Mouse (Mus musculus) frontal cortex, adult (tissue): ENCODE measurements around the gene Ipcef1.
A peak's percentile ranks its signal among the peaks of the same experiment; 100 is the strongest.
"Not testable (repeated sequence)": the region's sequence is repeated elsewhere in the genome, so short reads cannot be mapped to it uniquely, and the experiment has no call there.

ENCODE experiments used
- ATAC-seq: cut with Nextera tagmentation; 2 replicates; pipeline ENCODE4 v1.9.2; 2017; ENCODE audit warnings: mild to moderate bottlenecking, moderate library complexity, mixed read lengths; ENCODE audit not compliant: low TSS enrichment

Gene Ipcef1

GRCm38 (mm10) chr10:7037194-7037593, 15.1 kb downstream of the Ipcef1 start:
- no peak for ATAC-seq

- ATAC-seq: no peak
Observed at GRCm38 (mm10) chr10:7035547-7035946, 16.7 kb downstream of the Ipcef1 start.

- no peak for ATAC-seq
Observed at GRCm38 (mm10) chr10:7033459-7033858, 18.8 kb downstream of the Ipcef1 start.

- no peak for ATAC-seq
Observed at GRCm38 (mm10) chr10:7025028-7025427, 27.2 kb downstream of the Ipcef1 start.

GRCm38 (mm10) chr10:7020551-7020950, 31.7 kb downstream of the Ipcef1 start:
- no peak for ATAC-seq

- no peak for ATAC-seq
Observed at GRCm38 (mm10) chr10:7019781-7020386, 32.4 kb downstream of the Ipcef1 start.

- no peak for ATAC-seq
Observed at GRCm38 (mm10) chr10:7015199-7015598, 37.1 kb downstream of the Ipcef1 start.

- ATAC-seq: no peak
Observed at GRCm38 (mm10) chr10:7010543-7010942, 41.7 kb downstream of the Ipcef1 start.

- no peak for ATAC-seq
Observed at GRCm38 (mm10) chr10:7004980-7005538, 47.2 kb downstream of the Ipcef1 start.

- not testable (repeated sequence) for ATAC-seq
Observed at GRCm38 (mm10) chr10:7003898-7004297, 48.4 kb downstream of the Ipcef1 start.

GRCm38 (mm10) chr10:6999355-6999754, 52.9 kb downstream of the Ipcef1 start:
- no peak for ATAC-seq

GRCm38 (mm10) chr10:6998576-6999250, 53.6 kb downstream of the Ipcef1 start:
- no peak for ATAC-seq

GRCm38 (mm10) chr10:6996895-6997294, 55.4 kb downstream of the Ipcef1 start:
- no peak for ATAC-seq

GRCm38 (mm10) chr10:6988555-6988954, 63.7 kb downstream of the Ipcef1 start:
- no peak for ATAC-seq

GRCm38 (mm10) chr10:6987399-6988098, 64.7 kb downstream of the Ipcef1 start:
- ATAC-seq: no peak

- ATAC-seq: no peak
Observed at GRCm38 (mm10) chr10:6986246-6986645, 66.0 kb downstream of the Ipcef1 start.

GRCm38 (mm10) chr10:6983431-6983830, 68.8 kb downstream of the Ipcef1 start:
- no peak for ATAC-seq

- no peak for ATAC-seq
Observed at GRCm38 (mm10) chr10:6982751-6983151, 69.5 kb downstream of the Ipcef1 start.

GRCm38 (mm10) chr10:6980236-6980635, 72.0 kb downstream of the Ipcef1 start:
- peak; percentile 56 for ATAC-seq

- no peak for ATAC-seq
Observed at GRCm38 (mm10) chr10:6979789-6980188, 72.5 kb downstream of the Ipcef1 start.

GRCm38 (mm10) chr10:6979216-6979615, 73.1 kb downstream of the Ipcef1 start:
- ATAC-seq: peak; percentile 45

- no peak for ATAC-seq
Observed at GRCm38 (mm10) chr10:6978733-6979132, 73.5 kb downstream of the Ipcef1 start.

GRCm38 (mm10) chr10:6977843-6978242, 74.4 kb downstream of the Ipcef1 start:
- ATAC-seq: peak; percentile 69
